Comparison of ENCODE assay signal across 13 mouse cellular contexts in genomic region chrX:99067671-99068151, GRCm38 (mm10).
"Had no signal": no experiment of that assay in that cellular context is flagged by ENCODE, and none has a peak within 500 bp of the region (broad histone marks: within the 10 kb centered on the region; RNA-seq: fewer than 3 reads in every experiment).

No protein-coding gene starts in this region.

- H3K27me3 ChIP-seq: midbrain, embryonic 15.5 days; neural tube, embryonic 12.5 days; stomach, embryonic 15.5 days had no signal

- H3K4me3 ChIP-seq: limb, embryonic 13.5 days; megakaryocyte, embryonic 14.5 days; midbrain, embryonic 15.5 days; neural tube, embryonic 12.5 days; stomach, embryonic 15.5 days had no signal

- H3K4me1 ChIP-seq: limb, embryonic 13.5 days; midbrain, embryonic 15.5 days; neural tube, embryonic 12.5 days; stomach, embryonic 15.5 days had no signal

- H3K9ac ChIP-seq: limb, embryonic 13.5 days; liver, embryonic 14.5 days; midbrain, embryonic 15.5 days; neural tube, embryonic 12.5 days; stomach, embryonic 15.5 days had no signal

- H3K36me3 ChIP-seq: limb, embryonic 13.5 days; midbrain, embryonic 15.5 days; neural tube, embryonic 12.5 days; stomach, embryonic 15.5 days had no signal

- H3K27ac ChIP-seq: limb, embryonic 13.5 days; liver, embryonic 14.5 days; midbrain, embryonic 15.5 days; neural tube, embryonic 12.5 days; stomach, embryonic 15.5 days had no signal

- H3K9me3 ChIP-seq: limb, embryonic 13.5 days; megakaryocyte, embryonic 14.5 days; midbrain, embryonic 15.5 days; neural tube, embryonic 12.5 days; stomach, embryonic 15.5 days had no signal

- H3K4me2 ChIP-seq: limb, embryonic 13.5 days; midbrain, embryonic 11.5 days; midbrain, embryonic 15.5 days; neural tube, embryonic 12.5 days; stomach, embryonic 15.5 days had no signal

- ATAC-seq: midbrain, embryonic 15.5 days had no signal

- DNase-seq: kidney, adult 11 months; kidney, adult 9 months; kidney, postnatal 14 days; left cerebral cortex, postnatal 4 days; spleen, adult 18-20 months; thymus, postnatal 36 days had no signal
